8 mouse cellular contexts compared by ENCODE assay signal in the genomic region with DNA sequence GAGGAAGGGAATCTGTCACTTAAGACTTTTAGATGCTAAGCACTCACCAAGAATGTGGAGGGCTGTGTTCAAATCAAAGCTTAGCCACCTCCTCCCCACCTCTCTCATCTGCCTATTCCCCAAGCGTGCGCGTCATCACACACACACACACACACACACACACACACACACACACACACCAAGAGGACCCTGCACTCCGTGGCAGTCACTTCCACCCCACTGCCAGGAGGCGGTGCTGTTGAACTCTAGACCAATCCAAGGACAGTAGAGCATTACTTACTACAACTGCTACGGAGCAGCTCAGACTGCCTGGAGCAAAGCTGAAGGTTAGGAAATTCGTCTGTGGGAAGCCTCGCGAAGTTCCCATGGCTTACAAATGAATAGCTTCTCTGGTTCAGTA. TPM values are rescaled to one million over a fixed set of nuclear protein-coding genes. Genes with fewer than 3 reads are reported as not detected.
A peak's percentile ranks its signal among the peaks of the same experiment; 100 is the strongest.
DNase-seq lines count a peak whose midpoint lies in the region; ATAC-seq and TF ChIP-seq lines count a peak whose summit lies in the region.

No protein-coding gene starts in this region.

- no peak overlapping the region for H3K4me3 ChIP-seq in forebrain, embryonic 15.5 days
- no peak overlapping the region for H3K4me3 ChIP-seq in layer of hippocampus, adult 2 months
- H3K4me3 ChIP-seq in lung, embryonic 14.5 days (ENCODE audit: low read depth, low read length): no peak overlapping the region
- no peak overlapping the region for H3K4me3 ChIP-seq in neural tube, embryonic 14.5 days (ENCODE audit: low read depth, low read length)

- peak; percentile 81 for DNase-seq in layer of hippocampus, adult 11-12 months (ENCODE audit: low spot score)
- DNase-seq in layer of hippocampus, adult 9-10 months (ENCODE audit: low spot score): no peak
- DNase-seq in heart, postnatal 14 days: peak; percentile 85 to 89
- peak; percentile 71 to 76 for DNase-seq in layer of hippocampus, adult 2 months (ENCODE audit: low spot score in 2 of 2)
- peak; percentile 92 for DNase-seq in lung, embryonic 14.5 days
- DNase-seq in testis, postnatal 10 days (ENCODE audit: low spot score): peak; percentile 90

- peak; percentile 73 for TF ChIP-seq CTCF in layer of hippocampus, adult 2 months (conservative IDR thresholded peaks at IDR 0.05)
- TF ChIP-seq CTCF in lung, embryonic 14.5 days (IDR thresholded peaks at IDR 0.05; ENCODE audit: low read depth): peak; percentile 96

- 23% methylated on average over 9 of the region's 9 CpGs for WGBS in forebrain, embryonic 15.5 days
- 23% methylated on average over 9 of the region's 9 CpGs for WGBS in lung, embryonic 14.5 days
- 33% methylated on average over 9 of the region's 9 CpGs for WGBS in neural tube, embryonic 14.5 days

- peaks cover 36% of the 10 kb centered on the region for H3K27me3 ChIP-seq in forebrain, embryonic 15.5 days
- no peaks in the 10 kb centered on the region for H3K27me3 ChIP-seq in lung, embryonic 14.5 days (ENCODE audit: insufficient read depth, low read length)
- H3K27me3 ChIP-seq in neural tube, embryonic 14.5 days (ENCODE audit: control insufficient read depth, insufficient read depth, low read length): peaks cover 31% of the 10 kb centered on the region

- peak; percentile 78 for ATAC-seq in forebrain, embryonic 15.5 days (replicated peaks)
- ATAC-seq in lung, embryonic 14.5 days (ENCODE audit: insufficient read depth): peak; percentile 80
- ATAC-seq in neural tube, embryonic 14.5 days (ENCODE audit: low read depth): peak; percentile 70

- H3K9ac ChIP-seq in forebrain, embryonic 15.5 days (replicated peaks): no peak overlapping the region
- no peak overlapping the region for H3K9ac ChIP-seq in lung, embryonic 14.5 days
- H3K9ac ChIP-seq in neural tube, embryonic 14.5 days (replicated peaks; ENCODE audit: low read depth, low read length): no peak overlapping the region

- no peaks in the 10 kb centered on the region for H3K36me3 ChIP-seq in forebrain, embryonic 15.5 days
- peaks cover 7% of the 10 kb centered on the region; the same call in 1 of the 2 replicates for H3K36me3 ChIP-seq in lung, embryonic 14.5 days (ENCODE audit: insufficient read depth)
- H3K36me3 ChIP-seq in neural tube, embryonic 14.5 days (ENCODE audit: control insufficient read depth, insufficient read depth, low read length): no peaks in the 10 kb centered on the region

- intact Hi-C loops in heart, postnatal 14 days (cut with DNase I): loop anchor here (5.0 to 10.0 kb wide), 6 partner anchors 128 to 287 kb away; no protein-coding TSS in a partner anchor

- peaks cover 25% of the 10 kb centered on the region for H3K4me1 ChIP-seq in forebrain, embryonic 15.5 days
- H3K4me1 ChIP-seq in lung, embryonic 14.5 days (ENCODE audit: insufficient read depth): peaks cover 1% of the 10 kb centered on the region; the same call in 1 of the 2 replicates
- peaks cover 17% of the 10 kb centered on the region for H3K4me1 ChIP-seq in neural tube, embryonic 14.5 days (ENCODE audit: control insufficient read depth, insufficient read depth, low read length)

- no peaks in the 10 kb centered on the region for H3K9me3 ChIP-seq in forebrain, embryonic 15.5 days
- no peaks in the 10 kb centered on the region for H3K9me3 ChIP-seq in lung, embryonic 14.5 days (ENCODE audit: low read depth, low read length)
- H3K9me3 ChIP-seq in neural tube, embryonic 14.5 days (ENCODE audit: control insufficient read depth, low read length): no peaks in the 10 kb centered on the region

- H3K4me2 ChIP-seq in forebrain, embryonic 15.5 days (replicated peaks): no peak overlapping the region
- H3K4me2 ChIP-seq in lung, embryonic 14.5 days: peak overlapping the region; percentile 95; the same call in 1 of the 2 replicates
- H3K4me2 ChIP-seq in neural tube, embryonic 14.5 days (ENCODE audit: low read depth, low read length): no peak overlapping the region

- no peak overlapping the region for H3K27ac ChIP-seq in forebrain, embryonic 15.5 days (replicated peaks)
- H3K27ac ChIP-seq in layer of hippocampus, adult 2 months: peak overlapping the region; percentile 69; the same call in 1 of the 2 replicates
- H3K27ac ChIP-seq in lung, embryonic 14.5 days (ENCODE audit: low read depth): 0 out of 2 replicates have a peak overlapping the region, but pooled peaks have one; percentile 24
- H3K27ac ChIP-seq in neural tube, embryonic 14.5 days (ENCODE audit: low read depth, low read length): no peak overlapping the region

RNA-seq across cellular contexts. Expression of gene Thbd, which starts 1.2 kb away (rescaled TPM):
- polyA plus RNA-seq in forebrain, embryonic 15.5 days (2015; fragmentation: Nextera tagmentation; extraction: Ambion mirVana): 5.0 and 5.3 TPM in 2 replicates
- total RNA-seq in heart, postnatal 14 days (2021): 10 to 100 TPM; 59.9 to 68.8 TPM
- 1 to 10 TPM; 5.3 to 6.9 TPM for total RNA-seq in layer of hippocampus, adult 2 months (2021)
- 115 and 116 TPM in 2 replicates for polyA plus RNA-seq in lung, embryonic 14.5 days (2014; fragmentation: Nextera tagmentation; extraction: Ambion mirVana)
- polyA plus RNA-seq in neural tube, embryonic 14.5 days (2014; fragmentation: Nextera tagmentation; extraction: Ambion mirVana): 1.3 and 9.1 TPM in 2 replicates

RNA-seq across cellular contexts. Expression of gene Sstr4, which starts 14.0 kb away (rescaled TPM):
- polyA plus RNA-seq in forebrain, embryonic 15.5 days (2015; fragmentation: Nextera tagmentation; extraction: Ambion mirVana): 1.2 and 1.5 TPM in 2 replicates
- 1 to 10 TPM in 1 of 2 experiments, under 1 TPM in 1; 0.72 to 1.4 TPM for total RNA-seq in heart, postnatal 14 days (2021)
- total RNA-seq in layer of hippocampus, adult 2 months (2021): 10 to 100 TPM; 75.5 TPM
- 4.8 and 5.9 TPM in 2 replicates for polyA plus RNA-seq in lung, embryonic 14.5 days (2014; fragmentation: Nextera tagmentation; extraction: Ambion mirVana)
- polyA plus RNA-seq in neural tube, embryonic 14.5 days (2014; fragmentation: Nextera tagmentation; extraction: Ambion mirVana): 3.1 and 3.5 TPM in 2 replicates

RNA-seq across cellular contexts. Expression of gene Cd93, which starts 34.2 kb away (rescaled TPM):
- 6.2 and 6.5 TPM in 2 replicates for polyA plus RNA-seq in forebrain, embryonic 15.5 days (2015; fragmentation: Nextera tagmentation; extraction: Ambion mirVana)
- 100 to 1,000 TPM; 123 to 126 TPM for total RNA-seq in heart, postnatal 14 days (2021)
- 1 to 10 TPM; 3.2 to 5.1 TPM for total RNA-seq in layer of hippocampus, adult 2 months (2021)
- 33.7 and 34.4 TPM in 2 replicates for polyA plus RNA-seq in lung, embryonic 14.5 days (2014; fragmentation: Nextera tagmentation; extraction: Ambion mirVana)
- polyA plus RNA-seq in neural tube, embryonic 14.5 days (2014; fragmentation: Nextera tagmentation; extraction: Ambion mirVana): 5.4 and 8.9 TPM in 2 replicates

Comparison
In these comparisons a context has a peak if more than half of its experiments do, and no peak if none do; other contexts are left out.
1. H3K27ac ChIP-seq: peak in layer of hippocampus, adult 2 months (single experiment) and lung, embryonic 14.5 days (single experiment); none in forebrain, embryonic 15.5 days (single experiment) and neural tube, embryonic 14.5 days (single experiment).
2. RNA of gene Thbd, which starts 1.2 kb away (polyA plus RNA-seq): 115 to 116 TPM in lung, embryonic 14.5 days; 5.0 to 5.3 TPM in forebrain, embryonic 15.5 days and 1.3 to 9.1 TPM in neural tube, embryonic 14.5 days; every median in the first group is over 10 times any median in the second.
3. Peak in every context shown above with its lines, with median percentiles within 50 percentile points of each other: ATAC-seq.